Mouse (Mus musculus) cerebellum, adult 9-11 months (tissue): Measurements from ENCODE around the gene Cpm.
A peak's percentile ranks its signal among the peaks of the same experiment; 100 is the strongest.

Source experiments
- DNase-seq: peaks from one replicate; pipeline ENCODE4 v3.0.0; 2022

Gene Cpm

GRCm38 (mm10) chr10:117678357-117678756 is 49.1 kb downstream of the Cpm start:
- no peak for DNase-seq

DNA sequence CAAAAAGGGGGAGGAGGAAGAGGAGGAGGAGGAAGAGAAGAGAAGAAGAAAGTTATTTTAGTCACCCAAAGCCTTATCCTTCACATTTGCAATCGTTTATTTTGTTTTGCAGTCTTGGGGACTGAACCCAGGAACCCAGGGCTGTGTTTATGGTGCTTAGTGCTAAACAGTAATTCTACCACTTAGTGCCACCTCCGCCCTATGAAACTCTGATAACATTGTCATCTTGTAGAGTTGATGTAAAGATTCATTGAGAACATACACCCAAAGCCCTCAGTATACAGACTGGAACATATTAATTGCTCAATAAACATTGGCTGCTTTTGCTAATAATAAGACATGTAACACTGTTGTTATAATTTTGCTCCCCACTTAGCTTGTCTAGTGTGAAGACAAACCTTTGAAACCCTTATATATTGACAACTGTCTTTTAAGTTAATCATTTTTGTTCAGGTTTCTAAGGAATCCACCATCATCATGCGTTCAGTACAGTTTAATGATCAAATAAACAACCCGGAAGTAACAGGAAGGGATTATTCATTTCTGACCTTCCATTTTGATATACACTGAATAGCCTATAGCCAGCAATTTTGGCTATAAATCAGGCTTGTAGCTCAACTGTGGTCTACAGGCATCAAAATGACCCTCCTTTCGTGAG is 49.9 kb downstream of the Cpm start:
- no peak for DNase-seq

GRCm38 (mm10) chr10:117679963-117680473 is 50.7 kb downstream of the Cpm start:
- DNase-seq = no peak

DNA sequence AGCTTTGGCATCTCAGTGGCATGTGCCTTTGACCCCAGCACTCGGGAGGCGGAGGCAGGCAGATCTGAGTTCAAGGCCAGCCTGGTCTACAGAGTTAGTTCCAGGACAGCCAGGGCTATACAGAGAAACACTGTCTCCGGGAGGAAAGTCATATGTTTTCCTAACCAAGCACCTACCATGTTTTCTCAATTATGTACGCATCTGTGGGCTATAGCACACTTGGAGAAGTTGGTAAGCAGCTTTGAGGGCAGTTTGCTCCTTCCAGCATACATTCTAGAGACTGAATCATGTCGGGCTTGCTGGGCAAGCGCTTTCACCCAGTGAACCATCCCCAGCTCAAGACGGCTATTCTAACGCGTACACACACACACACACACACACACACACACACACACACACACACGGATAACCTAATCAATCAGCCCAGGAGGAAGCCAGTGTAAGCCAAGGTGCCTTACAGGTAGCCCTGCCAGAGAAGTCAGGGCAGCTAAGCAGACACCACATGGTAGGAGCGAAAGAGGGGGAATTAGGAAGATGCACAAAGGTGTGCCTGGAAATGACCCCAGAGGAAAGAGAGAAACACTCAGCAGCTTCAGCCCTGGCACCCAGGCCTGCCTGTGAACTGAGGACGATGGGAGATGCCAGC is 51.7 kb downstream of the Cpm start:
- no peak for DNase-seq

- no peak for DNase-seq
Measured at GRCm38 (mm10) chr10:117681543-117681942, 52.2 kb downstream of the Cpm start.

- peak; percentile 21 for DNase-seq
Measured at GRCm38 (mm10) chr10:117681999-117682857, 52.9 kb downstream of the Cpm start.

DNA sequence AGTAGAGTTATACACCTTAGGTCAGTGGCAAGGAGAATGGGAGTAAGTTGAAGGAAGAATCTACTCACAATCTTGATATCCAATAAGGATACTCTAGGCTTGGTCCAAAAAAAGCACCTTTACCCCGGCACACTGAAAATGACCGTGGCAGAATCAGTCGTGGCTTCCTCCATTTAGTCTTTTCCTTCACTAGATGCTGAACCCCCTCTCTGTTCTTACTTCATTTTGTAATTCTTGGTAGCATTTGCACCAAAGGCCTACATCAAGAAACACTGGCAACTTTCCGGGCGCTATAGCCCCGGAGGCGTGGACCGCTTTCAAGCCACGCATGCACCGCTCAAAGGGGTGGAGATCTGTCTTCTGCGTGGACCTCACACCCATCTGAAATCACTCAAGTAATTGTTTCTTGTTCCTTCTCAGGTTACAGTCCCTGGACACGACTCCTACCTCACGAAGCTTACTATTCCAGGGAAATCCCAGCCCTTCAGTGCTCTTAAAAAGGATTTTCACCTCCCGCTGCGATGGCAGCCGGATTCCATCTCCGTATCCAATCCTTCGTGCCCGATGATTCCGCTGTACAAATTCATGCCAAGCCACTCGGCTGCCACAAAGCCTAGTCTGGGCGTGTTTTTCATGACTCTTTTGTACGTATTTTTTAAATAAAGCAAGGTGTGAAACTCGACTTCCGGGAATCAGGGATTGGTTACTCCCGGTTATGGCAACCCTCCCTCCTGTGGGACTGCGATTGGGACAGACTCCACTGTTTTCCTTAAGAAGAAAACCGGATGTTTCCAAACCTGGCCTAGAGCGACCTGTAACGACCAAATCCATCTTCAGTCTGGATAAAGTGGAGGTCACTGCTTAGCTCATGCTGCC is 53.8 kb downstream of the Cpm start:
- no peak for DNase-seq

DNA sequence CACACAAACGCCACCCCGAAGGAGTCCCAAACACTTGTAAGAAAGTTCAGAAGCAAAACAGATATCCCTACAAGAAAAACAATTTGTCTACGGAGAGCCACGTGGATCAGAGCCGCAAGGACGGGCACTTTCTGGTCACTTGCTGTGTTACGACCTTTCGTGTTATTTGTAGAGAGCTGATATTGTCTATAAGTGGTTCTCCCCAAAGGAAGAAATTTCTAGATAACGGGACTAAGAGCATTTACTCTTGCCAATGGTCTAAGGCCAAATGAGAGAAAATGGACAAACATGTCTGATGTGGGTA is 54.4 kb downstream of the Cpm start:
- no peak for DNase-seq

DNA sequence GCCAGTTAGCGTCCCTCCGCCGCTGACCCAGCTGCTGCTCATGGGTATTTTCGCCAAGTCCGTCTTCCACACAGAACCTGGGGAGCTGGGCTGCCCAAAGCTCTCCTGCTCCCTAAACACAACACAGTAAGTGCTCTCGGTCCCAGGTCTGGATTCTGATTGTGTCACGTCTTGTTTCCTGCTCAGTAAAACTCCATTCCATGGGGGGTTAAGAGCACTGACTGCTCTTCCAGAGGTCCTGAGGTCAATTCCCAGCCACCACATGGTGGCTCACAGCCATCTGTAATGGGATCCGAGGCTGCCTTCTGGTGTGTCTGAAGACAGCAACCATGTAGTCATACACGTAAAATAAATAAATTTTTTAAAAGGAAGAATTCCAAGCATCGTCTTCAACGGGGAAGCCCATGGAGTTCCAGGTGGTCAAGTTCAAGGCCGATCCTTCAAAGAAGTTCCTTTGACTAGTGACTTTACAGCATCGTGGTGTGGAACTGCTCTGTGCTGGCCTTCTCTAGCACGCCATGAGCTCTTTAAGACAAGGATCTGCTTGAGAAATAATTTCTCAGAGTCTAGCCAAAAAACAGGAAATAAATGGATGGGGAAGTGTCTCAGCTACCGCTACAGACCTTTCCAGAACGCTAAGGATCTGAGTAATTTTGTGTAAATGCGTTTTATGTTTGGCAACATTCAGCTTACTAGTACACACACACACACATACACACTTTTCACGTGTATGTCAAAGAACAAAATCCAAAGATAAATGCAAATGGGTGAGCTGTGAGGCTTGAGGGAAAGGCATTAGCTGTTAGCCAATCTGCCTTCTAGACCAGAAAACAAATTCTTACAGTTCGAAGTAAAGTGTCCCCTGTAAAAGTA is 55.2 kb downstream of the Cpm start:
- DNase-seq = no peak

- no peak for DNase-seq
Measured at GRCm38 (mm10) chr10:117685171-117685848, 56.0 kb downstream of the Cpm start.

DNA sequence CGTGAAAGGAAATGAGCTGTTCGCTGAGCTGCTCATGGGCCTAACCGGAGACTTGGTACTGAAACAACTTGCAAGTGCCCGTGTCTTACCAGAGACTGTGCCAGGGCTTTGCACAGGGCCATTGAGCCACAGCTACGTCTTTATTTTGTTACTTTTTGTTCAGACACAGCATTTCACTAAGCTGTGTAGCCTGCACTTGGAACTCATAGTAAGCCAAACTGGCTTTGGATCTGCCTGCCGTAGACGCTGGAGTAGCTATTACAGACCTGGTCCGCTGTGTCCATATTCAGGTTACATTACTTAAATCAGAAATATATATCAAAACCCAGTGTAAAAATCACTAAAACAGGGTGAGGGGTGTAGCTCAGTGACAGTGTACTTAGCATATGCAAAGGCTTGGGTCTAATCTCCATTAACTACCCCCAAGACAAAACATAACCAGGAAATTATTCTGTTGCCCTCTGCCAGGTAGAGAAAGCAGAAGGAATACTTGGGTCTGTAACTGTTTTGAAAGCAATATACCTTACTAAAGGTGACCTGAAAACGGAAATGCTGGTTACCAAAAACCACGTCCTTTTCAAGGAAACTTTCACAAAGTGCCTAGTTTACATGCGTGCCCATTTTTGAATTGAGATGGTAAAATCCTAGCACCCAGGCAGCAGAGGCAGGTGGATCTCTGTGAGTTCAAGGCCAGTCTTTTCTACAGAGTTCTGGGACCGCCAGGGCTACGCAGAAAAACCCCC is 56.7 kb downstream of the Cpm start:
- no peak for DNase-seq

GRCm38 (mm10) chr10:117687018-117687417 is 57.7 kb downstream of the Cpm start:
- no peak for DNase-seq

GRCm38 (mm10) chr10:117687577-117687976 is 58.3 kb downstream of the Cpm start:
- no peak for DNase-seq

DNA sequence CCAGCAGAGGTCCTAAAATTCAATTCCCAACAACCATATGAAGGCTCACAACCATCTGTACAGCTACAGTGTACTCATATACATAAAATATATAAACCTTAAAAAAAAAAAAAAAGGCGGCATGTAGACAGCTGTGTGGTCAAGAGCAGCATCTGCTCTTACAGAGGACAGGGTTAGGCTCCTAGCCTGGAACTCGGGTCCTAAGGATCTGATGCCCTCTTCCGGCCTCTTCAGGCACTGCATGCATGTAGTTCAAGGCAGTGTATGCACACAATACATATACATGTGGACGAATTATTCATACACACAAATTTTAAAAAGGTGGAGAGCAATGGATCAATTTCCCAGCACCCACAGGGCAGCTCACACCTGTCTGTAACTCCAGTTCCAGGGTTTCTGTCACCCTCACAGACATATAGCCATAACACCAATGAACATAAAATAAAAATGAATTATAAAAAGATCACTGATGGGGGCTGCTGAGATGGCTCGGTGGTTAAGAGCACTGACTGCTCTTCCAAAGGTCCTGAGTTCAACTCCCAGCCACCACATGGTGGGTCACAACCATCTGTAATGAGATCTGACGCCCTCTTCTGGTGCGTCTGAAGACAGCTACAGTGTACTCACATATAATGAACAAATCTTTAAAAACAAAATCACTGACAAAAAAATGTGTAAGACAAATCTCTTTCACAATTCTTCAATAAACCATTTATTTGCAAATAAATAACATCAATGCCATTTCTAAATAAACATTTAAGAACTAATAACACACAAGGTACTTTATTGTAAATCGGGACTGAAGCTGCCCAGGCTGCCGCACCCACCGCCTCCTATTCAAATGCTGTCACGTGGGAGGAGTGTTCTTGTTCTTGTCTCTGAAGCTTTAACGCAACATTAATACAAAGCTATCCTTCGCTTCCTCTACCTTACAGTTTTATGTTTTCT is 59.2 kb downstream of the Cpm start:
- DNase-seq = no peak

DNA sequence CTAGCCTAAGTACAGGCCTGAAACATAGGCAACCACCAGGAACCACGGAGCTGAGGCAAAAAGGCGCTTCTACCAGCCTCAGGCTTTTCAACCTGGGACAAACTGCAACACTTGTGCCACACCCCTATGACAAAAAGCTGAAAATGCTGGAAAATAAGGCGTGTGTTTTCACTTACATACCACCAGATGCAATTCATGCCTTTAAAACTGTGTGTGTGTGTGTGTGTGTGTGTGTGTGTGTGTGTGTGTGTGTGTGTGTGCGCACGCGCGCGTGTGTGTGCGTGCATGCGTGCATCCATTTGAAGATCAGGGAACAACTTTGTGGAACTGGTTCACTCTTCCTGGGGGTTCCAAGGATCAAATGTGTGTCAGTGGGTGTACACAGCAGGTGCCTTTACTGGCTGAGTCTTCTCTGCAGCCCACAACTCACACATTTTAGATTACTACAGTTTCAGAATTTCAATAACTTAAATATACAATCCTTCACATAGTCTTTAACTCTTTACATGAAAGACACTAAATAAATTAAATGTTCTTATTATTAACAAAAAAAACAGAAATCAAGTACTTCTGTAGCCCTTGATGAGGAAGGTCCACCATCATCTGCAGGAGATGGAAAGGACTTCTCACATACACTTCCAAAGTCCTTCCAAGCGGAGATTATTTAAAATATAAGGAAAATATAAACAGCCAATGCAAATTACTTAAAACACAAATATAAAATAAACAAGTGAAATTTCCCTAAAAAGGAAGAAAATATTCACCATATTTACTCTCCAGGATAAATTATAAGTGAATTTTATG is 60.2 kb downstream of the Cpm start:
- no peak for DNase-seq

- DNase-seq = no peak
Measured at GRCm38 (mm10) chr10:117690101-117690352, 60.7 kb downstream of the Cpm start.

DNA sequence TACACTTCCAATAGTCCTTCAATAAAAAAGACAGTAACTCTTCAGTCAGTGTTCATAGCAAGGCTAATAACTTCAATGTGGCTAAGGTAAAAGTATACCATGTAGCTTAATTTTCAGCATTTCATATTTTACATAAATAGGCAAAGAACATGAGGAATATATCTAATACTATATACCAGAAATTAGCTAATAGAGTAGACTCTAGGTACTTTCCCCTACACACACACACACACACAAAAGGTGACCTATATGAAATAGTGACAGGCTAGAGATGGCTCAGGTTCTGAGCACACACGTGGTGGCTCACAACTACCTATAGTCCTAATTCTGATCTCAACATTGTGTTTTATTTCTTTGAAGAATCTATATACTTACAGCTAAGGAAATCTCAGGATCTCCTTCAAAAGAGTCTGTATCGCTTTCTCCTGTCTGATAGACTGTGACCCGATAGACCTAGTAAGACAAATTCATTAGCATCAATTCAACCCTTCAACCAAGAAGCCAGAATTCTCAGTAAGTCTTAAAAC is 61.5 kb downstream of the Cpm start:
- DNase-seq = no peak

GRCm38 (mm10) chr10:117691389-117691968 is 62.2 kb downstream of the Cpm start:
- DNase-seq = no peak
